Mouse (Mus musculus): ENCODE data around the gene Tmem247. TPM values are rescaled to one million over a fixed set of nuclear protein-coding genes. Genes with fewer than 3 reads are reported as not detected.

Gene Tmem247
- polyA plus RNA-seq, 1 experiment: not detected

- H3K4me3 ChIP-seq (ENCODE audit: control insufficient read depth, insufficient read depth, low read length): no peak overlapping the region
- WGBS: 81% methylated on average over 14 of the region's 14 CpGs
- TF ChIP-seq CTCF (IDR thresholded peaks at IDR 0.05; ENCODE audit: borderline replicate concordance, control insufficient read depth, extremely low read depth, insufficient read depth, low read length, poor library complexity): no peak
- no peak overlapping the region for H3K27ac ChIP-seq (ENCODE audit: control insufficient read depth, insufficient read depth, low read length)
- no peaks in the 10 kb centered on the region for H3K36me3 ChIP-seq (ENCODE audit: control insufficient read depth, insufficient read depth, low read length)
- H3K27me3 ChIP-seq (ENCODE audit: control insufficient read depth, insufficient read depth, low read length): no peaks in the 10 kb centered on the region; the same call in 1 of the 2 replicates
- DNase-seq: no peak
- no peaks in the 10 kb centered on the region for H3K4me1 ChIP-seq (replicated peaks; ENCODE audit: control insufficient read depth, insufficient read depth, low read length)
Measured at GRCm38 (mm10) chr17:86909733-86910495, 7.2 kb upstream of the Tmem247 start.

GRCm38 (mm10) chr17:86911261-86911660 is 5.9 kb upstream of the Tmem247 start:
- Histone ChIP-seq H3K27ac (ENCODE audit: control insufficient read depth, insufficient read depth, low read length) (no peak overlapping the region), H3K4me1 (replicated peaks; ENCODE audit: control insufficient read depth, insufficient read depth, low read length) (no peaks in the 10 kb centered on the region), H3K4me3 (ENCODE audit: control insufficient read depth, insufficient read depth, low read length) (no peak overlapping the region), H3K36me3 (ENCODE audit: control insufficient read depth, insufficient read depth, low read length) (no peaks in the 10 kb centered on the region), H3K27me3 (ENCODE audit: control insufficient read depth, insufficient read depth, low read length) (no peaks in the 10 kb centered on the region; the same call in 1 of the 2 replicates)
- no peak for DNase-seq
- WGBS: 90% methylated on average over 5 of the region's 5 CpGs
- TF ChIP-seq POLR2A (IDR thresholded peaks at IDR 0.05; ENCODE audit: control insufficient read depth, extremely low read depth, insufficient read depth, low read length, poor library complexity) (no peak), CTCF (IDR thresholded peaks at IDR 0.05; ENCODE audit: borderline replicate concordance, control insufficient read depth, extremely low read depth, insufficient read depth, low read length, poor library complexity) (no peak)

- Histone ChIP-seq H3K4me1 (replicated peaks; ENCODE audit: control insufficient read depth, insufficient read depth, low read length) (no peaks in the 10 kb centered on the region), H3K27ac (ENCODE audit: control insufficient read depth, insufficient read depth, low read length) (no peak overlapping the region), H3K36me3 (ENCODE audit: control insufficient read depth, insufficient read depth, low read length) (no peaks in the 10 kb centered on the region), H3K27me3 (ENCODE audit: control insufficient read depth, insufficient read depth, low read length) (no peaks in the 10 kb centered on the region; the same call in 1 of the 2 replicates), H3K4me3 (ENCODE audit: control insufficient read depth, insufficient read depth, low read length) (no peak overlapping the region)
- WGBS: 89% methylated on average over 7 of the region's 7 CpGs
- TF ChIP-seq POLR2A (IDR thresholded peaks at IDR 0.05; ENCODE audit: control insufficient read depth, extremely low read depth, insufficient read depth, low read length, poor library complexity) (no peak), CTCF (IDR thresholded peaks at IDR 0.05; ENCODE audit: borderline replicate concordance, control insufficient read depth, extremely low read depth, insufficient read depth, low read length, poor library complexity) (no peak)
- no peak for DNase-seq
Measured at GRCm38 (mm10) chr17:86913003-86913607, 4.0 kb upstream of the Tmem247 start.

- Histone ChIP-seq H3K27me3 (ENCODE audit: control insufficient read depth, insufficient read depth, low read length) (no peaks in the 10 kb centered on the region), H3K36me3 (ENCODE audit: control insufficient read depth, insufficient read depth, low read length) (no peaks in the 10 kb centered on the region), H3K4me1 (replicated peaks; ENCODE audit: control insufficient read depth, insufficient read depth, low read length) (no peaks in the 10 kb centered on the region), H3K27ac (ENCODE audit: control insufficient read depth, insufficient read depth, low read length) (no peak overlapping the region), H3K4me3 (ENCODE audit: control insufficient read depth, insufficient read depth, low read length) (no peak overlapping the region)
- DNase-seq: no peak
- TF ChIP-seq CTCF (IDR thresholded peaks at IDR 0.05; ENCODE audit: borderline replicate concordance, control insufficient read depth, extremely low read depth, insufficient read depth, low read length, poor library complexity) (no peak), POLR2A (IDR thresholded peaks at IDR 0.05; ENCODE audit: control insufficient read depth, extremely low read depth, insufficient read depth, low read length, poor library complexity) (no peak)
- WGBS: 85% methylated on average over 4 of the region's 4 CpGs
Measured at GRCm38 (mm10) chr17:86915540-86915939, 1.6 kb upstream of the Tmem247 start.

GRCm38 (mm10) chr17:86918786-86919185 is 1.6 kb downstream of the Tmem247 start:
- TF ChIP-seq CTCF (IDR thresholded peaks at IDR 0.05; ENCODE audit: borderline replicate concordance, control insufficient read depth, extremely low read depth, insufficient read depth, low read length, poor library complexity) (no peak), POLR2A (IDR thresholded peaks at IDR 0.05; ENCODE audit: control insufficient read depth, extremely low read depth, insufficient read depth, low read length, poor library complexity) (no peak)
- no peaks in the 10 kb centered on the region for H3K4me1 ChIP-seq (replicated peaks; ENCODE audit: control insufficient read depth, insufficient read depth, low read length)
- H3K36me3 ChIP-seq (ENCODE audit: control insufficient read depth, insufficient read depth, low read length): no peaks in the 10 kb centered on the region
- WGBS: 53% methylated on average over 6 of the region's 6 CpGs
- H3K27ac ChIP-seq (ENCODE audit: control insufficient read depth, insufficient read depth, low read length): no peak overlapping the region
- H3K4me3 ChIP-seq (ENCODE audit: control insufficient read depth, insufficient read depth, low read length): no peak overlapping the region
- H3K27me3 ChIP-seq (ENCODE audit: control insufficient read depth, insufficient read depth, low read length): no peaks in the 10 kb centered on the region
- DNase-seq: peak; percentile 33

- Histone ChIP-seq H3K27ac (ENCODE audit: control insufficient read depth, insufficient read depth, low read length) (no peak overlapping the region), H3K36me3 (ENCODE audit: control insufficient read depth, insufficient read depth, low read length) (no peaks in the 10 kb centered on the region), H3K4me1 (replicated peaks; ENCODE audit: control insufficient read depth, insufficient read depth, low read length) (no peaks in the 10 kb centered on the region), H3K4me3 (ENCODE audit: control insufficient read depth, insufficient read depth, low read length) (no peak overlapping the region), H3K27me3 (ENCODE audit: control insufficient read depth, insufficient read depth, low read length) (no peaks in the 10 kb centered on the region)
- DNase-seq: no peak
- TF ChIP-seq CTCF (IDR thresholded peaks at IDR 0.05; ENCODE audit: borderline replicate concordance, control insufficient read depth, extremely low read depth, insufficient read depth, low read length, poor library complexity) (no peak), POLR2A (IDR thresholded peaks at IDR 0.05; ENCODE audit: control insufficient read depth, extremely low read depth, insufficient read depth, low read length, poor library complexity) (no peak)
- 92% methylated on average over 11 of the region's 11 CpGs for WGBS
Measured at GRCm38 (mm10) chr17:86919729-86920128, 2.6 kb downstream of the Tmem247 start.
